Mouse (Mus musculus) cerebellum, adult 8-10 months (tissue): ENCODE measurements at regions not wholly inside any gene's neighbourhood (a gene's known extent, or its start where the extent isn't known, plus 50 kb on each side); places are given as distances from the start of the nearest gene placed in this dataset.

ENCODE experiments used
- DNase-seq: peaks from one replicate; pipeline ENCODE4 v3.0.0; 2022

- DNase-seq: no peak
These were observed 178.8 kb upstream of the Ado start for GRCm38 (mm10) chr10:67727580-67727979.

- no peak for DNase-seq
These were observed 178.0 kb upstream of the Ado start for GRCm38 (mm10) chr10:67726796-67727195.

DNA sequence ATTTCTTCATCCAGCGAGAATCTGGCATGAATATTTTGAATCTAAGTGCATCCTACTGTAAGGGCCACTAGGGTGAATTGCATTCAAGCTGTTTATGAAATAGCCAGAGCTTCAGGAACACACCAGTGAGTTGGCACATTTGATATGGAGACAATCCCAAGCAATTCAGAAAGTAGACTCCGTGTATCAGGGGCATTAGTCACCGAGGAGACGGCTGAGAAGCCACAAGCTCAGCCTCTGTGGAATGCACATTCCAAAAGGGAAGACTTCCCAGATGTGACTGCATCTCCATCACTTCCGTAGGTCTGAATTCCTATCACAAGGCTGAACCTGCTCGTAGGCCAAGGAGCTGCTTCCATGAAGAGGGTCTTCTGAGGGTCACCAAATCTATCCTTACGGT, 177.6 kb upstream of the Ado start:
- DNase-seq: no peak

DNA sequence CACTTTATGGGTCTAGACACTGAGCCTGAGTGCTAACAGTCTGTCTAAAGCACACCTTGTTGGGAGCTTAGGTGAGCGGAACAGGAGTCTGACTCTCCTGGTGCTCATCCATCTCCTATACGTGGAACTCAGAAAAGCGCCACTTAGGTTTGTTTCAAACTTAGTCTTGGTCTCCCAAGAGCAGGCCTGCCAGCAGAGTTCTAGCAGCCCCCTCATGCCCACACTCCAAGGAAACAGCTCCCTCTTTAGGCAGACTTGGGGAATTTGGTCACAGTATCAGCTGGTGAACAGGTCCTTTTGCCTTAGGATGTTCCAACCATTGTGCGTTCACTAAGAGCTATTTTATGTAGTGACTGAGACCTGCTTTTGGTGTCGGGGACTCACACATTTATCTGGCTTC, 173.0 kb upstream of the Ado start:
- no peak for DNase-seq

DNA sequence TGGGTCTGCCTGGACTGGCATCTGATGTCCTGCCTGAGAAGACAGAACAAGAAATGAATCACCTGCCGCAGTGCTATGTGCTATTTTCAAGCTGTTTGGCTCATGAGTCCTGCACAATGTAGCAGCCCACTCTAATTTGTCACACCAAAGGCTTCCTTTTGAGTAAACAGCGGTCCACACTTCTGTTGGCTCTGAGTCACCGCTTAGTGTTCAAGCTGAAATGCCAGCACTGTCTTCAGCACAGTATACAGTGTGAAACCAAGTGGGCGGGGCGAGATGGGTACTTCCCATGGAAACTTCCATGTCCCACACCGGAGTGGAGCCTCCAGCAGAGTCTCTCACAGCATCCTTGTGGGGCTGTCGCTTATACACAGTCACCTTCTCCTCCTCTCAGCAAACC, 168.8 kb upstream of the Ado start:
- DNase-seq: no peak

DNA sequence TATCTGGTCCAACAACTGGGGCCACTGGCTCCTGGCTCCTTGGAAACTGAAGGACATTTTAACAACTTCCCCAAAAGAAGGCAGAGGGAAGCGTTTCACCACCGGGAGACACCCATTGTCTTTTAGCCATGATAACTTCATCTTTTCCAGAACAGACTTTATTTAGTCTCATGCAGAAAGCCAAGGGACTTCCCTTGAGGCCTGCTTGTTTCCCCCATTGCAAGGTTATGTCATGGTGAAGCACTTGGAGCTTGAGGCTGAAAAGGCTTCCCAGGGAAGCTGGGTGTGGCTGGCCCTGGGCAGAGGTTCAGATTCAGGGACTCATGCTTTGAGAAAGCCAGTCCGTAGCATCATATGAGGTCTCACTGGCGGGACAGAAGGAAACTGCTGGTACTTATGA, 166.3 kb upstream of the Ado start:
- DNase-seq: no peak

GRCm38 (mm10) chr10:67713098-67713497, 164.3 kb upstream of the Ado start:
- no peak for DNase-seq

GRCm38 (mm10) chr10:67712665-67713064, 163.9 kb upstream of the Ado start:
- no peak for DNase-seq

- DNase-seq: no peak
These were observed 163.2 kb upstream of the Ado start for GRCm38 (mm10) chr10:67711961-67712360.

DNA sequence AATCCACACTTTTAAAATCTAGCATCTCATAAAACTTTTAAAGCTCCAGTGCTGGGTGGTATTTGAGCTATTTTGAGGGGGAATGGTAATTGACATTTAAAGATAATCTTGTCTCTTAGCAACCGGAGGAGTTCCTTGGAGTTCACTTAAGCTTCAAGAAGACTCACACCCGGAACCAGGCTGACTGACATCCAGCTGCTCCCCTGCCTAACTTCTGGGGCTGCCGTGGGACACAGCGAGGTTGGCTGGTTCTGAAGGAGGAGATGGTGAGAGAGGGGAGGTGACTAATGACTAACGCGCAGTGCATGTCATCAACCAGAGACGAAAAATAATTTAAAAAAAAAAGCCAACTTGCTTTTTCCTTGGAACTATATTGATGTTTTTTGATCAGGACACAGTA, 157.7 kb upstream of the Ado start:
- no peak for DNase-seq

DNA sequence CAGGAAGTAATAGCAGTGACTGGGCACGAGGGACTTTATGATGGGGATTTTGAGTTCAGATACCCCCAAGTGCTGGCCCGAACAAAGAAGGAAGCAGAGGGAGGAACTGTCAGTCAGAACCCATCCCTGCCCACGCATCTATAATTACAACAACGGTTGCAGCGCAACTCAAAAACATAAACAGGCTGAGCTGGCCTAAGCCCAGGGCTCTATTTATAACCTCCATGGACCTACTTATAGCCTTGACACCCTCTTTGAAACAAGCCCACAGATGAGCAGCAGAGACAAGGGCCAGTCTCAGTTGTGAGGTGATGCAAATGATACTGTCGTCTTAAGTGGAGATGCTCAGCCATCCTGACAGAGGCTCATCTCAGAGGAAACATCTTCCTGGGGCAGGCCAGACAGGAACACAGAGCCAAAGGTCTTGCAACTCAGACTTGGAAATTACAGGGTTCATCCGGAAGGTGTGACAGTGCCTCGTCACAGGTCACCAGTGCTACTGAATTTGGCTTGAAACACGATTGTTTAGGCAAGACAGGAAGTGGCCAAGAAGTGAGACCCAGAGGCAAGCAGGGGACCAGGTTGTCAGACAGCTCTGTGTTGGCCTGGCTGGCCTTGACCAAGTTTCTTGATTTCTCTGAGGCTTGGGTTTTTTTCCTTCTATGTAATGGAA, 154.2 kb upstream of the Ado start:
- DNase-seq: no peak

DNA sequence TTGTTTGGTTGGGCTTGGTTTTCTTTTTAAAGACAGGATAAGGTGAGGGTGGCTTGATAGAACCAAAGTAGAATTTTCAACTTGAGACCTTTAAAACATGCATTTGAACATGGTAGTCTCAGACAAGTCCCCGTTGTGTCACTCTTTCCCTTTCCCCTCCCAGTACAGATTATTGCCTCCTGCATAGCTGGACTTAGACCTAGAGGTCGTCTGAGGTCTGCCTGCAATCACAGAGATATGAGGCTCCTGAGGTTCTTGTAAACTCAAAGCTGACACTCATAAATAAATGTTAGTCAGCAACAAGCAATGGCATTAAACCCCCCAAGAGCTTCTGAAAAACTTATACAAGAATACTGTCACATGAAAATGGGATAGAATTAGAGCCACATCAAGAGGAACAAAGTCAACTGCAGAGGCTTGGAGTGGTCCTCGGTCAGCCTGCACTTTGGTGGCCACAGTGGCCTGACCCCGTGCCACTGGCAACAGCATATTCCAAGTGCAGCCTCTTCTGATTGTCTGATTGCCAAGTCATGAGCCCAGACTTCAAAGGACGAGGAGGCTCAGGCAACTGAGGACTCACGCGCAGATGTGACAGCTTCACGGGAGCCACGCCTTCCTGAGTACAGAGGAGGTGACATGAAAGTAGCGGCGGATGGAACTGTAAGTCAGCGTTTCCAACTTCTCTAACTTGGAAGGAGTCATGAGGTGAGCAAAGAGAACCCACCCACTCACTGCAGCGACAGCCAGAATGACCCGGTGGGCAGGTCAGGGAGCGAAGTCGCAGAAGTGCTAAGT, 148.8 kb upstream of the Ado start:
- DNase-seq: no peak

- DNase-seq: no peak
These were observed 147.4 kb upstream of the Ado start for GRCm38 (mm10) chr10:67695891-67696853.

DNA sequence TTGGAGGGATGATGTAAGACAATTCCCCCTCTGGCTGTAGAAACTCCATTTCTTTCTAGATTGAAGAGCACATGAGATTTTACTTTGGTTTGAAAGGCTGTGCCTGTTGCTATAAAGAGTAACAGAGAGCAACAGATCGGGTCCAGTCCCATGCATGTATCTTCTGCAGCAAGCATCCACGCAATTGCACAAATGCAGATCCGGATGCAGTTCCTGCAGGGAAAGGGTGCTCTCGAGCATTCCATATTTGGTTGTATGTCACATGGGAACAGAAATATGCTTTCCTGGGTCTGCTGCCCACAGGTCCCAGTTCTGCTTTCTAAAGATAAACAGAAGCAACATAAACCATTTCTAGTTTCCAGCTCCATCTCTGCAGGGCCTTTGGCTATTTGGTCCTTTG, 146.0 kb upstream of the Ado start:
- no peak for DNase-seq

DNA sequence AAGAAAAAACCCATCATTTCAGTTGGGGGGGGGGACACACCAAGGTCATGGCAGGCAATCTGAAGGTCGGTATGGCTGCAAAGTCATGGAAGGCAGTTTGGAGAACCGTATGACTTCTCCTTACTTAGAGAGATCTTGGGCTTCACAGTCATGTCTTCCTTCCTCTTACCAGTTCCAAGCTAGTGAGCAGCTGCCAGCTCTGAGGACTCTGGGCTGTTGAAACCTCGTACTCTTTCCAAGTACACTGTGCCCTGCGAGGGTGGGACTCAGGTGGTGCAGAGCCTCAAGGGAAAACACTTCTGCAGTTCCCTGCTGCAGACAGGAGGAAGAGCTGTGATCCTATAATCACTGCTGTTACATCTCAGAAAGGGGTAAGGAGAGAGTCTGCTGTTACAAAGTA, 144.8 kb upstream of the Ado start:
- no peak for DNase-seq

- no peak for DNase-seq
These were observed 141.4 kb upstream of the Ado start for GRCm38 (mm10) chr10:67689944-67690670.

DNA sequence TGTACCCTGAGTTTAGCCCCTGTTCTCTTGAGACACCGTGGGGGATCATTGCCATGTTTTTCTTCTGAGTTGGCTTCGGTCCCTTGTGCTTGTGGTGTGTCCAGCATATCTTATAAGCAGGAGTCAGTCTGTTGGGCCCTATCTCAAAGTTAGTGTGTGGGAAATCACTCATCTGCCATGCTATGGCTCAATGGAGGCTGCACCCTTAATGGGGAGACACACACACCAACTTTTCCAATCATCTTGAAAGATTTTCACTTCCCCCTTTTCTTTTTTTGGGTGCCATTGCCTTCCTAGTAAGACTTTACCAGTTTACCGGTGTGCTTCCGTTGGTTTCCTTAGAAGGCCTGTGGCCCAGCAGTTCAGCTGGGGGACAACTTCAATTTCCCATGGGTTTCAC, 130.6 kb upstream of the Ado start:
- no peak for DNase-seq

GRCm38 (mm10) chr10:67673450-67673849, 124.7 kb upstream of the Ado start:
- DNase-seq: no peak

DNA sequence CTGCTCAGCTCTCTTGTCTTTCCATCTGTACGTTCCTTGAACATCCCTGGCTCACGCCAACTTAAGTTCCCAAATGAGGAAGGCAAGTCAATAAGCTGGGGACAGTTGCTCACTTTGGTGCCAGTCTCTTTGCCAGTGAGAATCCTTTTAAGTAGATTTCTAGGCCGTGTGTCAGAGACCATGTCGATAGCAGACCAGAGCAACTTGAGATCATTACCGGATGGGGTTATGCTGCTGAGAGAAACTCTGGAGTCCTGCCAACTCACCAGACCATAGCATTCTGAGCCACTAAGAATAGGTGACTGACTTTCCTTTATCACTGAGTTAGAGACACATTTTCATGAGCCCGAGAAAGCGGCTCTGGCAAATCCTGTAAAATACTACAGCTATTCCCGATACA, 123.5 kb upstream of the Ado start:
- no peak for DNase-seq

DNA sequence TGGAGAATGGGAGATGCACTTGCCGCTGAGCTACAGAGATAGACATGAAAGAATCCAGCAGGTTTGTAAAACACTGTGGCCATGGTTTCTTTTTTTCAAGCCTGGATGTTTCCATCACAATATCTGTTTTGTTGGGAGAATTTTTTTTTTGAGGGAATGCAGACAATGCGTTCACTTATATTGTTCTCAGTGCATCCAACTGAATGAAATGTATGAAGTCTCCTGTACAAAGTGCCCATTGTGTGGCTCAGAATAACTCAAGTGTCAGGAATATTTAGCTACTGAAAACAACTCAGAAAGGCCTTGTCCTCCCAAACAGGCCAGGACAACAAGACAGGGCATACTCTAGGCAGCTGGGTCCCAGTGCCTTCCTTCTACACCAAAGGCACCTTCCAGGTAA, 120.3 kb upstream of the Ado start:
- no peak for DNase-seq

DNA sequence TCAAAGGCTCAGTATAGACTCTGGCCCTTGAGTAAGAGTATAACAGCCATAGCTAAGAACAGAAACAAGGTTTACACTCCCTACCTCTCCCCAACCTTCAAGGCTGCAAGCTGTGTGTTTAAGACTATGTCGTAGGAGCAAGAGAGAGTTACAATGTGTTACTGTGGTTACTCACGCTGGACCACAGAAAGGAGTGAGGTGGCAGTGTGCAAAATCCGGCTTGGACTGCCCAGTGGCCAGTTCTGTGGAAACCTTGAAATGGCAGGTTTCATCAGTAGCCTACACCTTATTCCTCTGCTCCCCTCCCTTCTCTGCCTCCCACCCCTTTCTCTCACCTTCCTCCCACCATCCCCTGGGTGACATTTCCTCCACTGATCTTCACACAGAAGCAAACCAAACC, 114.3 kb upstream of the Ado start:
- no peak for DNase-seq

DNA sequence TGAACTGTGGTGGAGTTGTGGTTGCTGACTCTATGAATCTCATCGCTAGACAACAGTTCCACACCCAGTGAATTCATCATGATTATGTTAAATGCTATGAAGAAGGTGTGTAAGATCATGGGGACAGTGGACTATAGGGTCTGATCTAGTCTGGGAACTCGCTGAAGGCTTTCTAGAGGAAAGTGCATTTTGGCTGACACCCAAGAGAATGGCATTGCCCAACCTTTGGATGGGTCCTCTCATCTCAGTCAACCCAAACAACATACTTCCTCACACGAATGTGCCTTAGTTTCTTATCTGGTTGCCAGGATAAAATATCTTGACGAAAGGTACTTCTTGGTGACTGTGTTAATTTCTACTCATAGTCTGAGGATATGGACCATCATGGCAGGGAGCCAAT, 112.9 kb upstream of the Ado start:
- no peak for DNase-seq

DNA sequence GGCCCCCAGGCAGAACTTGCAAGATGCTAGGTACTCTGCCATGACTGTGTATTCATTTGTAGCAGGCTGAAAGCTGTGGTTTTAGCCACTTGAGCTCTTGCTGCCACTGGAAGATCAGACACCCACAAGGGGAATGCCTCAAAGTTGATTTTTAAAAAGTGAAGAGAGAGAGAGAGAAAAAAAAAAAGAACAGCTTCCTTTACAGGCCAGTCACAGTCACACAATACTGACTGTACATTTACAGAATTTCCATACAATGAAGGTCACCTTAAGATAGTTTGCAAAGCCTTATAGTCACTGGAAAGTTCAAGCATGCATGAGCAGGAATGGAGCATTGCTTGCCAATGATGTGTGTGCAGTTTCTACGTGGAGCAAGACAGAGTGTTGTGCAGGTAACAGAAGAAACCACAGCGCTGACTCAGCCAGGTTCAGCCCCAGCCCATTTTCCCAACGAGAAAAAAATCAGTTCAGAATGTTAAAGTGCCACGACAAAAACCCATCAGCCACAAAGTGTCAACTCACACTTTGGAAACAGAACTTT, 109.3 kb upstream of the Ado start:
- no peak for DNase-seq
